Mouse (Mus musculus) hindbrain, embryonic 14.5 days (tissue): ENCODE data around the gene Zswim9. TPM values are rescaled to one million over a fixed set of nuclear protein-coding genes. Genes with fewer than 3 reads are reported as not detected.
A peak's percentile ranks its signal among the peaks of the same experiment; 100 is the strongest.

Experiments used
- ATAC-seq: fragments of 200-750 bp; cut with Nextera tagmentation; 2 replicates; pipeline ENCODE4 v1.8.0; 2017; ENCODE audit warnings: moderate number of reproducible peaks, mild to moderate bottlenecking, moderate TSS enrichment, moderate library complexity; ENCODE audit not compliant: low FRiP score
- DNase-seq: peaks from one replicate; pipeline ENCODE4 v3.0.0-alpha.2; 2015; ENCODE audit warnings: low spot score
- H3K27ac ChIP-seq: fragments of 300-500 bp; sonication (generic); 2 replicates; pipeline ENCODE4 v1.5.1; 2014; ENCODE audit warnings: mild to moderate bottlenecking, moderate library complexity
- H3K27me3 ChIP-seq: fragments of 300-500 bp; sonication (generic); 2 replicates; pipeline ENCODE4 v1.6.1; 2014; ENCODE audit warnings: mild to moderate bottlenecking, low read length, mixed read lengths; ENCODE audit not compliant: control insufficient read depth, insufficient read depth
- H3K36me3 ChIP-seq: fragments of 300-500 bp; sonication (generic); replicated peaks from 2 replicates; pipeline ENCODE4 v1.6.1; 2014; ENCODE audit not compliant: control insufficient read depth, insufficient read depth
- H3K4me1 ChIP-seq: fragments of 300-500 bp; sonication (generic); replicated peaks from 2 replicates; pipeline ENCODE4 v1.6.1; 2014; ENCODE audit warnings: antibody characterized with exemption, low read length, mixed read lengths; ENCODE audit not compliant: control insufficient read depth, insufficient read depth
- H3K4me2 ChIP-seq: fragments of 300-500 bp; sonication (generic); replicated peaks from 2 replicates; pipeline ENCODE4 v1.6.1; 2014; ENCODE audit warnings: mild to moderate bottlenecking, moderate library complexity
- H3K4me3 ChIP-seq: fragments of 300-500 bp; sonication (generic); replicated peaks from 2 replicates; pipeline ENCODE4 v1.5.1; 2014; ENCODE audit warnings: mild to moderate bottlenecking, low read length
- H3K9ac ChIP-seq: fragments of 300-500 bp; sonication (generic); 2 replicates; pipeline ENCODE4 v1.6.1; 2014
- H3K9me3 ChIP-seq: fragments of 300-500 bp; sonication (generic); 2 replicates; pipeline ENCODE4 v1.6.1; 2016; ENCODE audit warnings: low read length; ENCODE audit not compliant: control insufficient read depth
- WGBS: fragments of 180-500 bp; shearing (Covaris S2); extraction: QIAGEN DNeasy Blood & Tissue Kit; methylation state at CpG from one replicate; pipeline ENCODE4 v1.1.7; 2014; 5-methylcytosine and 5-hydroxymethylcytosine counted together
- polyA plus RNA-seq: library from polyadenylated mRNA; unstranded; fragments of >200 nt; fragmentation: Nextera tagmentation; extraction: Ambion mirVana; gene quantifications from 2 replicates; pipeline ENCODE4 v1.2.1, GENCODE M21; 2014

Gene Zswim9
- polyA plus RNA-seq, 1 experiment from 2014 or later, result 6.2 TPM

DNA sequence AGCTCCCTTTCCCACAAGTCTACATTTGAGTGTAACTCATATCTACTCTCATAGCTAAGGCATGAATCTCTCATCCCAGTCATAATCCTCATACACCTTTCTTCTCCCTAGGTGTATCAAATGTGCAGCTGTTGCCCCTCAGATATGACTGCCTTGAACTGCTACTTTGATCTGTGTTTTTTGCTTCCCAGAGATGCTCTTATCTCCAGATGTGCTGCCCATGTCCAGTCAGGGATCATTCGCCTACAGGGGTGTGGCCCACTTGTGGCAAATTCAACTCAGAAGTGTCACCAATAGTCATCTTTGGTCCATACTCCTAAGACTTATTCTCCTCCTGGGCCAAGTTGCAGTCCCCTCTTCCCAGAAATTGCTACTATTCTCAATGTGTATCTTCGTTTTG lies 688 bp downstream of the Zswim9 start:
- Histone ChIP-seq H3K4me2 (peak overlapping the region; percentile 75), H3K27ac (peak overlapping the region; percentile 88; the same call in 1 of the 2 replicates), H3K4me1 (peaks cover 6% of the 10 kb centered on the region; the same call in 1 of the 2 replicates), H3K4me3 (peak overlapping the region; percentile 64), H3K36me3 (peaks cover 42% of the 10 kb centered on the region), H3K9ac (peak overlapping the region; percentile 63), H3K9me3 (no peaks in the 10 kb centered on the region), H3K27me3 (no peaks in the 10 kb centered on the region)
- no peak for DNase-seq
- ATAC-seq, result 0 out of 2 replicates have a peak, but pooled peaks have one; percentile 0
- 33% methylated on average over 2 of the region's 2 CpGs for WGBS

GRCm38 (mm10) chr7:13277081-13277480 lies 1.4 kb downstream of the Zswim9 start, which contains the start of gene Lig1:
Gene Lig1 (plus strand): TSS chr7:13277283.
- no peak for ATAC-seq
- peak within 1 kb of the TSS; percentile 75 for H3K4me2 ChIP-seq

DNA sequence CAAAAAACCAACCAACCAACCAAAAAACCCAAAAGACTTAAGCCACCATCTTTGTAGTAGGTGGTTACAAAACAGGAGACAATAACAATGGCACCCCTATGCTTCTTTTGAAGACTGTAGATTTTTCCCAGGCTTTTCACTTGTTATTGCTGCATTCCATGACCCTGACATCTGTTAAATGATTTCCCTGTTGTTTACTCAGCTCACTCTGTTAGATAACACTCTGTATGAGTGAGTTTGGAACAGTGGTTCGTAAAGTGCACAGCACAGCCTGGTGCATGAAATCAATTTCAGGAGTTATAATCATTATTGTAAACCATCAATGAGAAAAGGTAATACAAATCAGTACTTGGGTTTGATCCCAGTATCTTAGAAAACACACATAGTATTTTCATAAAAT lies 6.8 kb downstream of the Zswim9 start:
- DNase-seq (no peak), ATAC-seq (no peak)
- Histone ChIP-seq H3K4me3 (no peak overlapping the region), H3K9ac (no peak overlapping the region), H3K36me3 (peaks cover 33% of the 10 kb centered on the region), H3K4me2 (no peak overlapping the region), H3K27me3 (no peaks in the 10 kb centered on the region), H3K4me1 (no peaks in the 10 kb centered on the region), H3K27ac (no peak overlapping the region), H3K9me3 (no peaks in the 10 kb centered on the region)
- WGBS, result 87% methylated on average over 1 of the region's 1 CpGs

More at GRCm38 (mm10) chr7:13277081-13277480, 1.4 kb downstream of the Zswim9 start, which contains the start of gene Lig1:
- Histone ChIP-seq H3K36me3 (peaks cover 37% of the 10 kb centered on the region), H3K9ac (peak within 1 kb of the TSS; percentile 63), H3K9me3 (no peaks in the 10 kb centered on the region), H3K4me3 (peak within 1 kb of the TSS; percentile 64), H3K27me3 (no peaks in the 10 kb centered on the region), H3K27ac (peak within 1 kb of the TSS; percentile 88; the same call in 1 of the 2 replicates), H3K4me1 (peaks cover 6% of the 10 kb centered on the region; the same call in 1 of the 2 replicates)
- WGBS, result 97% methylated on average over 16 of the region's 16 CpGs
- no peak for DNase-seq

DNA sequence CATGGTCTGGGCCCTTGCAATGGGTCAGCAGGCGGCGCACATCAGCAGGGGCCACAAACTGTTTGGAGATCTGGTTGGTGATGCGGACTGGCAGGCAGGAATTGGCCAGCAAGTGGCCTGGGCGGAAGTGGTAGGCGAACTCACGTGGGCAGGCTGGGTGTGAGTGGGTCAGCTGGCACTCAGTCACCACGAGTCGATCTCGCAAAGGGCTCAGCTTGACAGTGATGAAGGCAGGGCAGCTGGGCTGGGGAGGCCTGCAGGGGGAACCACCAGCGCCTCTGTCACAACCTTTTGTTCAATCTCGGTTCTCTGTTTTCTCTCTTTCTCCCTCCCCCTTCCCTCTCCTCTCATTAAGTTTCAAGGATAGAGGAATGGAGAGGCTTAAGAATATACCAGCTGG lies 9.1 kb downstream of the Zswim9 start:
- no peak for ATAC-seq
- peaks cover 10% of the 10 kb centered on the region for H3K36me3 ChIP-seq
- 73% methylated on average over 11 of the region's 11 CpGs for WGBS

DNA sequence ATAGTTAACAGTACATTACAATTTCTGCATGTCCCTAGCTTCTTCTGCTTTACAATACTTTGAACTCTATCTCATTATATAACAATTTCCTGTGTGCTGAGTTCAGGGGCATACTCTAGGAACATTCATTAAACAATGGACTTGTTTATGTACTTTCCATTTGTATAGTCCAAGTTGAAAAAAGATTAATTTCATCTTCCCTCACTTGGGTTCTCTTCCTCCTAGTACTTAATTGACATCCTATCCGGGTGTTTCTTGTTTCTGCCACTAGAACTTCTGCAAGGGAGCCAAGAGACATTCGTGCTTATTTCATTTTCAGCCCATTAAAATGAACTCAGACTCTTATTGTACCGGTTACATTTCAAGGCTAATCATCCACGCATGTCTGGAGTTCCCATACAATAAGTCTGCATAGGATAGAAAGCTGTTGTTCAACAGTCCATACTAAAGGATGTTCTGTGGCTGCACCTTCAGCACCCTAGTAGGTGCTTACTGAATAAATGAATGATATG lies 9.7 kb downstream of the Zswim9 start:
- DNase-seq (no peak), ATAC-seq (no peak)
- 95% methylated on average over 4 of the region's 4 CpGs for WGBS
- Histone ChIP-seq H3K4me2 (no peak overlapping the region), H3K27me3 (no peaks in the 10 kb centered on the region), H3K9ac (no peak overlapping the region), H3K4me1 (no peaks in the 10 kb centered on the region), H3K36me3 (peaks cover 4% of the 10 kb centered on the region; the same call in 1 of the 2 replicates), H3K27ac (no peak overlapping the region), H3K4me3 (no peak overlapping the region), H3K9me3 (no peaks in the 10 kb centered on the region)

More for the DNA sequence above, 9.1 kb downstream of the Zswim9 start:
- Histone ChIP-seq H3K4me1 (no peaks in the 10 kb centered on the region), H3K27me3 (no peaks in the 10 kb centered on the region), H3K27ac (no peak overlapping the region), H3K9me3 (no peaks in the 10 kb centered on the region), H3K4me3 (no peak overlapping the region), H3K4me2 (no peak overlapping the region), H3K9ac (no peak overlapping the region)
- DNase-seq, result no peak

DNA sequence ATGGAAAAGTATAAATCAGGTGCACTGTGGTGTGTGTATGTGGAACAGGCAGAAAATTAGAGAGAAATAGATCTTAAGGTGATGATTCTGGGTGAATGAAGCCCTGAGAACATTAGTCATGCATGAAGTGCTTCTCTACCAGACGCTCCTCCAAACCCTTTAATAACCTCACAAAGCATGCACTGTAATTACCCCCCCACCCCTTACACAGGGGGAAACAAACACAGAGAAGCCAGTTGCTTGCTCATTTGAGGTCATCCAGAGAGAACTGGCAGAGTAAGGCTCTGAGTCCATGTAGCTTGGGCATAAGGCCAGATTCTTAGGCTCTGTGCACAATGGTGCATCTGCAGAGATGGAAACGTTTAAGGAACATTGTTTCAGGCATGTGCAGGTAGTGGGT lies 14.1 kb downstream of the Zswim9 start:
- Histone ChIP-seq H3K9ac (no peak overlapping the region), H3K36me3 (no peaks in the 10 kb centered on the region; the same call in 1 of the 2 replicates), H3K4me3 (no peak overlapping the region), H3K4me2 (no peak overlapping the region), H3K9me3 (no peaks in the 10 kb centered on the region), H3K27ac (no peak overlapping the region), H3K27me3 (no peaks in the 10 kb centered on the region), H3K4me1 (no peaks in the 10 kb centered on the region)
- DNase-seq (no peak), ATAC-seq (no peak)
- 45% methylated on average over 2 of the region's 2 CpGs for WGBS

DNA sequence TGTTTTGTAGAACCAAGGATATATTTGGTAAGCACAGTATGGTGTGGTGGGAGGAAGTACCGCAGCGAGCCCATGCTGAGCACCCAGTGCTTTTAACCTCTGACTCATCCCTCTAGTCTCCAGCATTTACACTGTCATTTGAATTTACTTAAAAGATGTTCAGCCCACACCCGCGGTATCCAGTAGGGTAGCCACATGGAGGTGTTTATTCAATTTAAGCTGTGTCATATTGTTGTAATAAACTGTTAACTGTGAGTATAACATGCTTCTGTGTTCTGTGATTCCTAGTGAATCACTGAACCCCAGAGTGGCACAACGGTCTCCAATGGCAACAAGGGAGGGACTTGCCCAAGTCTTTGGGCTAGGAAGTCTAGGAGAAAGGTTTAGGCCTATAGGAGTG lies 14.7 kb downstream of the Zswim9 start:
- Histone ChIP-seq H3K27me3 (no peaks in the 10 kb centered on the region), H3K9me3 (no peaks in the 10 kb centered on the region), H3K9ac (no peak overlapping the region), H3K4me1 (no peaks in the 10 kb centered on the region), H3K27ac (no peak overlapping the region), H3K4me2 (no peak overlapping the region), H3K36me3 (no peaks in the 10 kb centered on the region; the same call in 1 of the 2 replicates), H3K4me3 (no peak overlapping the region)
- DNase-seq (no peak), ATAC-seq (no peak)
- 86% methylated on average over 5 of the region's 5 CpGs for WGBS

DNA sequence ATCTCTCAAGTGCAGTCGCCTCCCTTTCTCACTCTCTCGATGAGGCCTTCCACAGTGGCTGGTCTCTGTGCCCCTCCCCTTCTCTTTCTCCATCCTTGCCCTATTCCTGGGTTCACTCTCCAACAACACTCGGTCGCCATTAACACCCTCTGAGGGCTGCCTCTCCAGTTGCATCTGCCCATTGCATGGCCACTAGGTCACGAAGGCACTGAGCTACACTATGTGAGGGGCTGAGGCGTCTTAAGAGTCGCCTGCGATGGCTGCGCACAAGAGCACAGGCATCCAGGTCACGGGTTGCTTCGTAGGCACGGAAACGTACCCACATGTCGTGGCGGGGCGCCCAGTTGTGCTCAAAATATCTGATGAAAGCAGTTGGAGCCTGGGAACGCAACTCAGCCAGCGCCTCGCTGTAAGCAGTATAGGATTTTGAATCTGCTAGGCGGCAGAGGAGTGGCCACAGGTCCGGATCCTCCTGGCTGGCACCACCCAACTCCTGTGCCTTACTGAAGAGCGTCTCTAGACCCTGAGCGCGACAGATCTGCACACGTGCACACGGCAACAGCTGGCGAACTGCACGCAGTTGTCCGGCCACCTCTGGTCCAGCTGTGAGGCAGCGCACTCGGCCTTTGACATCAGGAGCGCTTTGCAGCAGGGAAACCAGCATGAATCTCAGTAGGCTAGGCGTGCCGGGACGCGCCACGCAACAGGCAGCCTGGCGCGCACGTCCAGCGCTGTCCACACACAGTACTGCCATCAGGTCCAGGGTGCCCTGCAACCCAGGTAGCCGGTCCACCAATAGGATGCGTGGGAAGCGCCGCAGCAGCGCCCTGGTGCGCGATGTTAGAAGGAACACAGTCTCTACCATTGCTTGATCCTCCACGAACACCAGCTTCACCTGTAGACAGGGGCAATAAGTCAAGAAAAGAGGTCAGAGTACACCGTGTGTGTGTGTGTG lies 17.5 kb downstream of the Zswim9 start:
- Histone ChIP-seq H3K4me1 (no peaks in the 10 kb centered on the region), H3K9ac (no peak overlapping the region), H3K36me3 (no peaks in the 10 kb centered on the region; the same call in 1 of the 2 replicates), H3K9me3 (no peaks in the 10 kb centered on the region), H3K27me3 (no peaks in the 10 kb centered on the region), H3K27ac (no peak overlapping the region), H3K4me3 (no peak overlapping the region), H3K4me2 (no peak overlapping the region)
- DNase-seq (peak; percentile 2), ATAC-seq (0 out of 2 replicates have a peak, but pooled peaks have one; percentile 40)
- 46% methylated on average over 50 of the region's 50 CpGs for WGBS

- Histone ChIP-seq H3K4me1 (no peaks in the 10 kb centered on the region), H3K4me2 (no peak within 1 kb of the TSS), H3K4me3 (no peak within 1 kb of the TSS), H3K36me3 (no peaks in the 10 kb centered on the region), H3K9ac (no peak within 1 kb of the TSS), H3K9me3 (no peaks in the 10 kb centered on the region), H3K27ac (no peak within 1 kb of the TSS), H3K27me3 (no peaks in the 10 kb centered on the region)
- no peak for DNase-seq
- ATAC-seq, result no peak
Measured at GRCm38 (mm10) chr7:13212720-13213119, 65.8 kb downstream of the Zswim9 start, which contains the start of gene Vmn1r89. Gene Vmn1r89 (plus strand): TSS chr7:13213020.
